Mouse (Mus musculus) stomach, embryonic 15.5 days (tissue): Measurements from ENCODE around the gene Ccpg1. TPM values are rescaled to one million over a fixed set of nuclear protein-coding genes. Genes with fewer than 3 reads are reported as not detected.

Experiments
- ATAC-seq: fragments of 200-750 bp; cut with Nextera tagmentation; 2 replicates; pipeline ENCODE4 v1.8.0; 2017; ENCODE audit warnings: low read depth, moderate number of reproducible peaks, moderate TSS enrichment; ENCODE audit not compliant: insufficient read depth, low FRiP score
- H3K27ac ChIP-seq: fragments of 300-500 bp; sonication (generic); 2 replicates; pipeline ENCODE4 v1.5.1; 2015; ENCODE audit warnings: mild to moderate bottlenecking, inconsistent platforms
- H3K27me3 ChIP-seq: fragments of 300-500 bp; sonication (generic); replicated peaks from 2 replicates; pipeline ENCODE4 v1.6.1; 2015; ENCODE audit warnings: inconsistent platforms
- H3K36me3 ChIP-seq: fragments of 300-500 bp; sonication (generic); 2 replicates; pipeline ENCODE4 v1.6.1; 2015; ENCODE audit warnings: inconsistent platforms
- H3K4me1 ChIP-seq: fragments of 300-500 bp; sonication (generic); 2 replicates; pipeline ENCODE4 v1.6.1; 2015; ENCODE audit warnings: inconsistent platforms
- H3K4me2 ChIP-seq: fragments of 300-500 bp; sonication (generic); 2 replicates; pipeline ENCODE4 v1.6.1; 2015; ENCODE audit warnings: mild to moderate bottlenecking, inconsistent platforms
- H3K4me3 ChIP-seq: fragments of 300-500 bp; sonication (generic); replicated peaks from 2 replicates; pipeline ENCODE4 v1.5.1; 2015; ENCODE audit warnings: inconsistent platforms
- H3K9ac ChIP-seq: fragments of 300-500 bp; sonication (generic); 2 replicates; pipeline ENCODE4 v1.6.1; 2015; ENCODE audit warnings: inconsistent platforms
- H3K9me3 ChIP-seq: fragments of 300-500 bp; sonication (generic); 2 replicates; pipeline ENCODE4 v1.6.1; 2016; ENCODE audit warnings: inconsistent platforms
- WGBS: fragments of 180-500 bp; shearing (Covaris S2); methylation state at CpG from one replicate; pipeline ENCODE4 v1.1.7; 2015; 5-methylcytosine and 5-hydroxymethylcytosine counted together
- polyA plus RNA-seq: library from polyadenylated mRNA; unstranded; fragments of >200 nt; fragmentation: Nextera tagmentation; extraction: Ambion mirVana; gene quantifications from 2 replicates; pipeline ENCODE4 v1.2.1, GENCODE M21; 2015

Ccpg1 gene
- polyA plus RNA-seq, 1 experiment from 2014 or later, result 34.5 TPM

DNA sequence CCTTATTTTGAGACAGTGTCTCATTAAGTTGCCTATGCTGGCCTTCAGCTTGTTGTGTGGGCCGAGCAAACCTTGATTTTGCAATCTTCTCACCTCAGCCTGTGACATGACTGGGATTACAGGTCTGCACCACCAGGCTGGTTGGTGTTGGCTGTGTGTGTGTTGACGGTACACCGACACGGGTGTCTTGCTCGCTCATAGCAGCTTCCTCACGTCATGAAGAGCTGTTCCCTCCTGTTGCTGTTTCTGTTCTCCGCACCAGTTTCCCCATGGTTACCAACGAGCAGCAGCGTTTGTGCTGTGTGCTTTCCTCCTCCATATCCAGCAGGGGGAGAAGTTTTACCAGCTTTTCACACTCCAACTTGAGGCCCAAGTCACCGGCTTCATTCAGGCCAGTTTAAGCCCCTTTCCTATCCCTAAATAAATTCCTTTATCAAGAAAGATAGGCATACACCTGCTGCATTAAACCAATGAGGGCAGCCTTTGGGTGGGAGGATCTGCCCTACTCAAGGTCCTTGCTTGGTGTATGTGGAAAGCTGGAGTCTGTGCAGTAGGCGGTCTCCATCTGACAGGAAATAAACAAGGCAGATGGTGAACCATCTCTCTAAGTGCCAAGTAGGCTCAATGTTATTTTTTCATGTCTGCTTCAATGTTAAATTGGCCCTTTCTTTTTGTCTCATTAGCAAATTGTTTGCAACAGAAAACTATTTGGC, 16.7 kb upstream of the Ccpg1 start:
- WGBS, result 28% methylated on average over 11 of the region's 11 CpGs
- H3K4me2 ChIP-seq, result no peak overlapping the region
- no peak overlapping the region for H3K9ac ChIP-seq
- H3K4me3 ChIP-seq, result no peak overlapping the region
- no peaks in the 10 kb centered on the region for H3K36me3 ChIP-seq
- H3K4me1 ChIP-seq, result no peaks in the 10 kb centered on the region
- no peaks in the 10 kb centered on the region for H3K27me3 ChIP-seq
- ATAC-seq, result peak; percentile 53; the same call in 1 of the 2 replicates
- no peaks in the 10 kb centered on the region for H3K9me3 ChIP-seq
- no peak overlapping the region for H3K27ac ChIP-seq

DNA sequence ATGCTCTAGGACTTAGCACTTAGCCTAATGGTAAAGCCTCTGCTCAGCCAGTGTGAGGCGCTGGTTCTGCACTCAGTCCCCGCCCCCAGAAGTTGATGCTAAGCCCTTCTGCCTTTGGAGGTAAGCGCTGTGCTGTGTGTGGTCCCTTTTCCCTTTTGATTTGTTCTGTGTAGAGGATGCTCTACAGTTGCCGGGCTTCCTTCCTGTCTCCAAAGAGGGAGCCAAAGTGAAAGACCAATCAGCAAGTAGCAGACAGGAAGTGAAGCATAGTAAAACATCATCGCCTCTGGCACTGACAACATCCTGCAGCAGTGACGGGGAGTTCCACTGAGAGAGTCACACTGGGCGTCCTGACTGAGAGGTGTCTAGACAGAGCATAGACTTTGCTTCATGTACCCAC, 15.4 kb upstream of the Ccpg1 start:
- no peak for ATAC-seq
- WGBS, result 73% methylated on average over 7 of the region's 7 CpGs
- no peaks in the 10 kb centered on the region for H3K36me3 ChIP-seq
- no peak overlapping the region for H3K9ac ChIP-seq
- no peak overlapping the region for H3K4me2 ChIP-seq
- no peaks in the 10 kb centered on the region for H3K27me3 ChIP-seq
- no peaks in the 10 kb centered on the region for H3K4me1 ChIP-seq
- H3K9me3 ChIP-seq, result no peaks in the 10 kb centered on the region
- H3K27ac ChIP-seq, result no peak overlapping the region
- H3K4me3 ChIP-seq, result no peak overlapping the region

DNA sequence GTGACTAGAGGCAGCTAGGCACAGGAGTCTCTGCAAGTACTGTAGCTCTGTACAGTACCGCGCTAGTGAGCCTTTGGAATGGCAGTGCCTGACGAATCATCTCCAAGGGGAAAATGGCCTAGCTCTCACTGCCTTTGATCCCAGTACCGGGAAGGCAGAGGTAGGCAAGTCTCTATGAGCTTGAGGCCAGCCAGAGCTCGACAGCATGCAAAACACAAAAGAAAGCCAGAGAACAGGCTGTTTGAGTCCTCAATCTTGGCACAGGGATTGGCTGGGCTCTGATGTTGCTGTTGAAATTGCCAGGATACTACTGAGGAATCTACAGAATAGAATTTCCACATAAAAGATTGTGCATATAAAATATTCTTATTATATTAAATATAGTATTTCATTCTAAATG, 12.8 kb upstream of the Ccpg1 start:
- WGBS, result 84% methylated on average over 5 of the region's 5 CpGs
- no peak overlapping the region for H3K9ac ChIP-seq
- no peak overlapping the region for H3K4me2 ChIP-seq
- H3K27ac ChIP-seq, result no peak overlapping the region
- no peak overlapping the region for H3K4me3 ChIP-seq
- no peaks in the 10 kb centered on the region for H3K4me1 ChIP-seq
- no peaks in the 10 kb centered on the region for H3K36me3 ChIP-seq
- no peak for ATAC-seq
- no peaks in the 10 kb centered on the region for H3K27me3 ChIP-seq
- H3K9me3 ChIP-seq, result no peaks in the 10 kb centered on the region

DNA sequence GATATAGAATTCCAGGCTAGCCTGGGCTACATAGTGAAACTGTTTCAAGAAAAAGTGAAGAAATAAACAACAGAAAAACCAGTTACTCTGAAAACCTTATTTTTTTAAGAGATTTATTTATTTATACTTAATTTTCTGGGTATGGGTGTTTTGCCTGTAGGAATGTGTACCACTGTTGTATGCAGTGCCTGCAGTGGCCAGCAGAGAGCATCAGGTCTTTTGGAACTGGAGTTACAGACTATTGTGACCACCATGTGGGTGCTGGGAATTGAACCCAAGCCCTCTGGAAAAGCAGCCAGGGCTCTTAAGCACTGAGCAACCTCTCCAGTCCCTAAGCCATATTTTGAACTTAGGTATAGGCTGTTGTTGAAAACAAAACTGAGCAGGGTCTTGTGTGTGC, 12.2 kb upstream of the Ccpg1 start:
- H3K4me1 ChIP-seq, result no peaks in the 10 kb centered on the region
- H3K27me3 ChIP-seq, result no peaks in the 10 kb centered on the region
- H3K4me3 ChIP-seq, result no peak overlapping the region
- ATAC-seq, result no peak
- H3K36me3 ChIP-seq, result no peaks in the 10 kb centered on the region
- no peaks in the 10 kb centered on the region for H3K9me3 ChIP-seq
- H3K9ac ChIP-seq, result no peak overlapping the region
- H3K4me2 ChIP-seq, result no peak overlapping the region
- no peak overlapping the region for H3K27ac ChIP-seq

DNA sequence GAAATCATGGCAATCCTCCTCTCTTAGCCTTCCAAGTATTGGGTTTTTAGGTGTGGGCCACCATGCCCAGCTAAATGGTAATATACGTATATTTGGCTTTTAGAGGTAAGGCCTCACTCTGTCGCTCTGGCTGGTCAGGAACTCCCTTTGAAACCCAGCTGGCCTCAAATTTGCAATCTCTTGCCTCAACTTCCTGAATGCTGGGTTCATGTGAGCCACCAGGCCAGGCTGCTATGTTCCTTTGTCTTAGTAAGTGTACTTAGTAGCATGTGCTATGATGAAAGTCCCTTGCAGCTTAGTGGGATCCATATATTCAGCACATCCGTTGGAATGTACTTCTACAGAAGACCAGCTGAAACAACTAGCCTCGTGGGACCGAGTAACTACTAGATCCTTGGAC, 10.5 kb upstream of the Ccpg1 start:
- Histone ChIP-seq H3K4me1 (no peaks in the 10 kb centered on the region), H3K27me3 (no peaks in the 10 kb centered on the region), H3K36me3 (no peaks in the 10 kb centered on the region), H3K9me3 (no peaks in the 10 kb centered on the region), H3K9ac (no peak overlapping the region), H3K4me3 (no peak overlapping the region), H3K4me2 (no peak overlapping the region), H3K27ac (no peak overlapping the region)
- WGBS, result 88% methylated on average over 5 of the region's 5 CpGs
- ATAC-seq, result no peak

DNA sequence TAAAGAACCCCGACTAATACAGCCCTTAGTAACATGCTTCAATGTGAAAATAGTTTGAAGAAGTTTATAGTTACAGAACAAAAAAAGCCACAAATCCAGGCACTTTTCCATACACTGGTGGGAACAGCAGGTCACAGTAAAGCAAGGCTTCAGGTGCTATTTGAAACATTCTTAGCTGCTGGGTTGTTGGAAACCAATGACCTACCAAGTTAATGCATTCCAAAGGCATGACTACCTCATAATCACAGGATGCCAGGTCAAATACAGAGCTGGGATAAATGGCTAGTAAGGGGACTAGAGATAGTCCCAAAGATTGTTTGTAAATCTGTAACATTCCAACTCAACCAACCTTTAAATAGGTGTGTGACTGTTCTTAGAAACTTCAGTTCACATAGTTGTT, 10.0 kb upstream of the Ccpg1 start:
- Histone ChIP-seq H3K4me1 (no peaks in the 10 kb centered on the region), H3K36me3 (no peaks in the 10 kb centered on the region), H3K27me3 (no peaks in the 10 kb centered on the region), H3K4me3 (no peak overlapping the region), H3K27ac (no peak overlapping the region), H3K9me3 (no peaks in the 10 kb centered on the region), H3K4me2 (no peak overlapping the region), H3K9ac (no peak overlapping the region)
- 85% methylated on average over 1 of the region's 1 CpGs for WGBS
- ATAC-seq, result no peak

DNA sequence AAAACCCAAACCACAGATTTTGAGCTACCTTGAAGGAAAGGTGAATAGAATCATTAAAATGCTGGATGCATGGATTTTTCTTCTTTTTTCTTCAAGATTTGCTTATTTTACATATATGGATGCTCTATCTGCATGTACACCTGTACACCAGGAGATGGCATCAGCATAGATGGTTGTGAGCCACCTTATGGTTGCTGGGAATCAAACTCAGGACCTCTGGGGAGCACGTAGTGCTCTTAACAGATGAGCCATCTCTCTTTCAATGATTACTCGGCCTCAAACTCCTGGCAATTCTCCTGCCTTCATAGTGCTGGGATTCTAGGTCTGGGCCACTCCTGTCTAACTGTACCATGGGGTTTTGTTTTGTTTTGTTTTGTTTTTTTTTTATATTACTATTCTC, 2.2 kb upstream of the Ccpg1 start:
- H3K9me3 ChIP-seq, result no peaks in the 10 kb centered on the region
- 56% methylated on average over 2 of the region's 2 CpGs for WGBS

DNA sequence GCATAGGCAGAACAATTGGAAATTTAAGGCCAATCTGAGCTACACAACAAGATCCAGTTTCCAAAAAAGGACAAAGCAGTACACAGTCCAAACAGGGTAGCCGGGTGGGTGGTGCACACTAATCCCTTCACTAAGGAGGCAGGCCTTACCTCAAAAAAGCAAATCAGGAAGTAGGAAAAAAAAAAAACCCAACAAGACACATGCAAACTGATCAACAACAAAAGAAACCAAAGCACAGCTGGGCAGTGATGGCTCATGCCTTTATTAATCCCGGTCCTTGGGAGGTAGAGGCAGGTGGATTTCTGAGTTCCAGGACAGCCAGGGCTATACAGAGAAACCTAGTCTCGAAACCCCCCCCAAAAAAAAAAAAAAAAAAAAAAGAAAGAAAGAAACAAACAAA, 2.5 kb downstream of the Ccpg1 start:
- Histone ChIP-seq H3K36me3 (no peaks in the 10 kb centered on the region), H3K4me3 (no peak overlapping the region), H3K27me3 (no peaks in the 10 kb centered on the region), H3K4me2 (no peak overlapping the region), H3K4me1 (peaks cover 7% of the 10 kb centered on the region; the same call in 1 of the 2 replicates), H3K9me3 (no peaks in the 10 kb centered on the region), H3K9ac (no peak overlapping the region), H3K27ac (no peak overlapping the region)
- WGBS, result 65% methylated on average over 3 of the region's 3 CpGs
- no peak for ATAC-seq

More for the DNA sequence above, 2.2 kb upstream of the Ccpg1 start:
- H3K4me3 ChIP-seq, result no peak overlapping the region
- no peak for ATAC-seq
- H3K9ac ChIP-seq, result no peak overlapping the region
- no peaks in the 10 kb centered on the region for H3K27me3 ChIP-seq
- no peak overlapping the region for H3K27ac ChIP-seq
- H3K4me1 ChIP-seq, result peaks cover 7% of the 10 kb centered on the region; the same call in 1 of the 2 replicates
- H3K4me2 ChIP-seq, result no peak overlapping the region
- no peaks in the 10 kb centered on the region for H3K36me3 ChIP-seq

DNA sequence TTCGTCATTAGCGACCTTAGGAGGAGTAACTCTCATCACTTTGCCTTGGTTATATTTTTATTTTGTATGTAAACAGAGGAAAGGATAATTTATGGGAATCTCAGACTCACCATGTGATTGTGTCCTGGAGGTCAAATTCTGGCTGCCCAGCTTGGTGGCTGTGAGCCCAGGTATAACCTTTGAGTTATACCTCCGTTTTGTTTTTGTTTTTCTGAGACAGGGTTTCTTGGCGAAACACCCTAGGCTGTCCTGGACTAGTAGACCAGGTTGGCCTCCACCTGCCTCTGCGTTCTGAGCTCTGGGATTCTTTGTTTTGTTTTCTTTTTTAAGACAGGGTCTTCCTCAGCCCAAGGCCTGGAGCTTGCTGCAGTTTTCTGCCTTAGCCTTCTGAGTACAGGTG, 3.5 kb downstream of the Ccpg1 start:
- Histone ChIP-seq H3K36me3 (no peaks in the 10 kb centered on the region), H3K27ac (no peak overlapping the region), H3K4me3 (no peak overlapping the region), H3K4me2 (no peak overlapping the region), H3K27me3 (no peaks in the 10 kb centered on the region), H3K9me3 (no peaks in the 10 kb centered on the region), H3K4me1 (peaks cover 7% of the 10 kb centered on the region; the same call in 1 of the 2 replicates), H3K9ac (no peak overlapping the region)
- no peak for ATAC-seq
- 83% methylated on average over 5 of the region's 5 CpGs for WGBS

DNA sequence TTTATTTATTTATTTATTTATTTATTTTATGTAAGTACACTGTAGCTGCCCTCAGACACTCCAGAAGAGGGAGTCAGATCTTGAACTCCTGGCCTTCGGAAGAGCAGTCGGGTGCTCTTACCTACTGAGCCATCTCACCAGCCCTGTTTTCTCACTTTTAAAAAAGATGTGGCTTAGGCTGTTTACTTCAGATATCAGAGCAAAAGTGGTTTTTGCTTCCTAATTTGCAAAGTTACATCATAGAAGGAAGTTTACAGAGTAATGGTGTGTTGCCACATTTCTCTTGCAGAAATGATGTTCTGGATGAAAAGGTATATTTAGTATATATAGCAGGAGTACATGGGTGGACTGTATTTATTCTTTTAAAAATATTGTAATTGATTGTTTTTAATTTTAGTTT, 6.2 kb downstream of the Ccpg1 start:
- no peak for ATAC-seq
- no peak overlapping the region for H3K9ac ChIP-seq
- H3K9me3 ChIP-seq, result no peaks in the 10 kb centered on the region
- no peaks in the 10 kb centered on the region for H3K27me3 ChIP-seq
- H3K4me2 ChIP-seq, result no peak overlapping the region
- no peaks in the 10 kb centered on the region for H3K4me1 ChIP-seq
- no peak overlapping the region for H3K27ac ChIP-seq
- WGBS, result 77% methylated on average over 2 of the region's 2 CpGs
- H3K36me3 ChIP-seq, result no peaks in the 10 kb centered on the region
- no peak overlapping the region for H3K4me3 ChIP-seq

DNA sequence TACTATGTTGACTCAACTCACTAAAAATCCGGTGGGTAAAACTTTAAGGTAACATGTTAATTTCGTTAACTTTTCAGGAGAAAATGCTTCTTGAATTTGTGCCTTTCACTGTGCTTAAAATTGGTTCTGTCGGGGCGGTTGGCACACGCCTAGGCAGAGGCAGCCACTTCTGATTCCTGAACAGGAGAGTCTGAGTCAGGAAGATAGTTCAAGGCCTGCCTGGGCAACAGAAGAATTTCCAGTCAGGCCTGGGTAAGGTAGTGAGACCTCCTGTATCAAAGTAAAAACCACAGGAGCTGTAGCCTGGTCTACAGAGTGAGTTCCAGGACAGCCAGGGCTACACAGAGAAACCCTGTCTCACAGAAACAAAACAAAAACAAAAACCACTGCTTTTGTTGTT, 7.3 kb downstream of the Ccpg1 start:
- Histone ChIP-seq H3K4me1 (no peaks in the 10 kb centered on the region), H3K27ac (no peak overlapping the region), H3K4me2 (no peak overlapping the region), H3K9me3 (no peaks in the 10 kb centered on the region), H3K27me3 (no peaks in the 10 kb centered on the region), H3K36me3 (no peaks in the 10 kb centered on the region), H3K4me3 (no peak overlapping the region), H3K9ac (no peak overlapping the region)
- WGBS, result 89% methylated on average over 5 of the region's 5 CpGs
- ATAC-seq, result no peak

DNA sequence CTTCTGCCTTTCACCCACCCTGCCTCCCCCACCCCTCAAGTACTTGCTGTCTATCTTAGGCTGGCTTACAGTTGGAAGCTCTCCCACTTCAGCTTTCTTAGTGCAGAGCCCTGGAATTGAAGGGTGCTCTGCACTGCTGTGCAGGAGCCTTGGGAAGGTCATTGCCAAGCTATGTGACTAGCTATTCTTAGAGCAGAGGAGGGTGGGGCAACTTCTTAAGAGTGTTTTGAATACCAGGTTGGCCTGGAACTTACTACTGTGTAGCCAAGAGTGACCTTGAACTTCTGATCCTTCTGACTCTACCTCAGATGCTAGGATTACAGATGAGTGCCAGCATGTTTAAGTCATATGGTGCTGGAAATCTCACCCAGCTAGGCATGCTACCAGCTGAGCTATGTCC, 10.9 kb downstream of the Ccpg1 start:
- Histone ChIP-seq H3K4me1 (no peaks in the 10 kb centered on the region), H3K9ac (no peak overlapping the region), H3K9me3 (no peaks in the 10 kb centered on the region), H3K4me2 (no peak overlapping the region), H3K27ac (no peak overlapping the region), H3K36me3 (no peaks in the 10 kb centered on the region), H3K4me3 (no peak overlapping the region), H3K27me3 (no peaks in the 10 kb centered on the region)
- no peak for ATAC-seq

DNA sequence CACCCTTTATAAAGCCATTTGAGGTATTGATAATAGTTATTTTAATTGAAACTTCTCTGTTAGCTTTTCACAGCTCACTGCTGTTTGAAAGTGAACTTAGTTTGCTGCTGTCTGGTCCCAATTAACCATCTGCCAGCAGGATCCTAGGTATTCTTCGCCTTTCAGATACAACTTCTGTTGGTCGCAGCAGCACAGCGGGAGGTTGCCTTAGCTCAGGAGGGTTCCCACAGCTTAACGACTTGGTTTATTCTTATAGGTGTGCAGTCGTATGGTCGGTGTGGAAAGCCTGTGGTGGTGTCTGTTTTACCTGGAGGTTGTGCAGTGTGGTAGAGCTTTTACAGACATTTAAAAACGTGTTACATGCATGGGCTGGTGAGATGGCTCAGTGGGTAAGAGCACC, 11.6 kb downstream of the Ccpg1 start:
- Histone ChIP-seq H3K4me1 (no peaks in the 10 kb centered on the region), H3K9me3 (no peaks in the 10 kb centered on the region), H3K4me2 (no peak overlapping the region), H3K9ac (no peak overlapping the region), H3K27me3 (no peaks in the 10 kb centered on the region), H3K36me3 (no peaks in the 10 kb centered on the region), H3K4me3 (no peak overlapping the region), H3K27ac (no peak overlapping the region)
- 68% methylated on average over 7 of the region's 7 CpGs for whole genome bisulfite sequencing
- ATAC-seq, result no peak
